Mouse (Mus musculus): ENCODE measurements around the gene Rab11fip5.

Rab11fip5 gene

DNA sequence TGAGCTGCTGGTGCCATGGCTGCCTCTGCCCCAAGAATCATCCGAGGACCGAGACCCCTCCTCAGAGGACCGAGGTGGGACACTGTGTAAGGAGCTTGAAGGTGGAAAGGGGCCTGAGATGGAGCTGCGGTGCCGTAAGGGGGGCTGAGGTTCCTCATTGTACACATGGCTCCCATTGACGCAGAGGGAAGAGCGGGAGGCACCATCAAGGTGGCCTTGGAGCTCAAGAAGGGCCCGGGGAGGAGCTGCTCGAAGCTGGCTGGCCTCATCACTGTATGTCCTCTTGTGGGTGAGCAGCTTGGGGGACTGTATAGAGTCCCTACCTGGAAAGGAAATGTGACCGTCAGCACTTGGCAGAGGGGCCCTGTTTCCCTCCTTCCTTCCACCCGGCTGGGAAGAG is 26.3 kb downstream of the Rab11fip5 start:
- DNase-seq (ENCODE audit: low read depth, low spot score): no peak

DNA sequence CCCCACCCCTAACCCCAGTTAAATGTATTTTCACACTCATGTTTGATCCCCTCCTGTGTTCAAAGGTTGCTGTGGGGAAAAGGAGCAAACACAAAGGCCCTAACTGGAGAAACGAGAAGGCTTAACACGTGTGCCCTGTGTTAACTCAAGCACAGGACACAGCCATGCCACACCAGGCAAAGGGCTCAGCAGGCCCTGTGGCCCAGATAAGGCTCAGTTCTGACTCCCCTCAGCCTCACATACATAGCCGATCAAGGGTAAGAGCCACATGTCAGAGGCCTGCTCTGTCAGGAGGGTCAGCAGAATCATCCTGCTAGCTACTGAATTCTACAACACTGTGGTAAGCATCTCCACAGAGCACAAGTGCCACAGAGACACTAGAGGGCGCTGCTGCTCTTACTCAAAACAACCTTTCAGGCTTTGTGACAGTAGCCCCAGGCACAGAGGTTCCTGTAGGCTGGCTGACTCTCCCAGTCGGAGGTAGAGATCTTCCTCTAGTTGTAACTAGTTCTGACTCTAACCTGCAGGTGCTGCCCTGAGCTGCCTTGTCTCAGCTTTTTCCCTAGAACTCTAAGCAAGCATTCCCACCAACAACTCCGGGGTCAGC is 28.3 kb downstream of the Rab11fip5 start:
- DNase-seq (ENCODE audit: low read depth, low spot score): peak; percentile 82

DNA sequence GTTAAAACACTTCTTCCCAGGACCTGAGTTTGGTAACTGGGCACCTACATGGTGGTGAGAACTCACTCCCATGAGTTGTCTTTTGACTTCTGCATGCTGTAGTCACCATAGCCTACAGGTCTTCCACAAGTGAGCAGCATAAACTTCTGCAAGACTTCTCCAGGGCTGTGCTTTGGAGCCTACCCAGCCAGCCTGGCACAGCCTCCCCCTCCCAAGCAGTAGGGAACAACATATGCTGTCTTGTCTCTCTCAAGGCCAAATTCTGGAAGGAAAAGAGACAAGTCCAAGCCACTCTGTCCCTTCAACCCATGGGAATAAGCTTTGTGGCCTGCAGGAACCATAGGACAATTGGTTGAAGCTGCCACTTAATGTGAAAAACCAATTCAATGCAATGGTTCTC is 29.5 kb downstream of the Rab11fip5 start:
- no peak for DNase-seq (ENCODE audit: low read depth, low spot score)

DNA sequence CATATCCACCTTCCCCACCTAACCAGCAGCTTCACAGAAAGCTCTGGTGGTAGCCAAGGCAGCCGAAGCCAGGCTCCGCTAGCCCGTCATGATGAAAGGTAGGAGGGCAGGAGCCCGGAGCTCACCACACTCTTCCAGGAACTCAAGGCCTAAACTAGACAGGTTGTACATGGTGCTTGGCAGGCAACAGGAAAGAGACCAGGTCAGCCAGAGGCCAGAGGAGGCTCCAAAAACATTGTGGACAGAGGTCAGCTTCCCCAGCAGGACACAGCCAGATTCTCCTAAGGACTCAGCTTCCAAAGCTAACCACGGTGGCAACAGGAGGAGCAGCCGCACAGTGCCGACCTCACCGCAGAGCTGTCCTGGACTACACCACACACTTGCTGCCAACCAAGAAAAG is 31.4 kb downstream of the Rab11fip5 start:
- no peak for DNase-seq (ENCODE audit: low read depth, low spot score)

DNA sequence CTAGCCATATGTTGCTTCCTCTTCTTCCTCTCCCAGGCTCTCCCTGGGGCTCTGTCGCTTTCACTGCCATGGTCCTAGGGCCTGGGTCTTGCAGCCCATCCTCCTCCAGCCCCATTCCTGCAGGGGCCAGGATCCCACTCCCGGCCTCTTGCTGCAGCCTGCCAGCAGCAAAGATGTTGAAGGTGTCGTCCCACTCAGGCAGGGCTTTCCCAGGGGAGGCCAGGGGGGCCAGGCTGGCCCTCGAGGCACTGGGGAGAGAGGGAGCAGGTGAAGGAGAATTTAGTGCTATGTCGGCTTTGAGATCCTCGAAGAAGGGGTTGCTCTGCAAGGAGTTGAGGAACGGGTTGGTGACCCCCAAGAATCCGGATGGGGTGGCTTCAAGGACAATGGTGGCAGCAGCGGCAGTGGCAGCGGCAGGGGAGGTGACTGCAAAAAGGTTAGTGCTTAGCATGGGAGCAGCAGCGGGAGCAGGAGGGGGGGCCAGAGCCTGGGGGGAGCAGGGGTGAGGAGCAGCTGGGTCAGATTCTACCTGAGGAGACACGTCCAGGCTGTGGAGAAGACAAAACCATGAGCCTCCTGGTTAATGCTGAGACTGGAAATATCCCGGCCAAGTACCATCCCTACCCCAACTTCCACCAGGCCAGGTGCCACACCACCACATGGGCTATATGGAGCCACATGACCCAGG is 32.5 kb downstream of the Rab11fip5 start:
- no peak for DNase-seq (ENCODE audit: low read depth, low spot score)

DNA sequence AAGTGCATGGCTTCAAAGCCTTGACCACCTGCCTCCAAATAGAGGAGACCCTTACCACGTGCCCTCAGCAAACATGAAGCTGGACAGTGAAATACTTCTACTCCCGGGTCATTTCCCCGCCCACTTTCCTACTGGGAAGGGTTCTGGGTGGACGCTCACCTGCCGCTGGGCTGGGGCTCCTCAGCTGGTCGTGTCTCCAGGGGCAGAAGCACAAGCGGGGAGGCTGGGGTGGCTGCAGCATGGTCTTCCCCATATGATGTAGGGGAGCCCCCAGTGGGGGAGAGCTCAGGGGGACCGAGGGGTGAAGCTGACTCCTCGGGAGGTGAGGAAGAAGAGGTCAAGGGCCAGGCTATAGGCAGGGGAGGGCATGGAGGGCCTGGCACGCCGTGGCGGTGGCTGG is 34.2 kb downstream of the Rab11fip5 start:
- DNase-seq (ENCODE audit: low read depth, low spot score): no peak

DNA sequence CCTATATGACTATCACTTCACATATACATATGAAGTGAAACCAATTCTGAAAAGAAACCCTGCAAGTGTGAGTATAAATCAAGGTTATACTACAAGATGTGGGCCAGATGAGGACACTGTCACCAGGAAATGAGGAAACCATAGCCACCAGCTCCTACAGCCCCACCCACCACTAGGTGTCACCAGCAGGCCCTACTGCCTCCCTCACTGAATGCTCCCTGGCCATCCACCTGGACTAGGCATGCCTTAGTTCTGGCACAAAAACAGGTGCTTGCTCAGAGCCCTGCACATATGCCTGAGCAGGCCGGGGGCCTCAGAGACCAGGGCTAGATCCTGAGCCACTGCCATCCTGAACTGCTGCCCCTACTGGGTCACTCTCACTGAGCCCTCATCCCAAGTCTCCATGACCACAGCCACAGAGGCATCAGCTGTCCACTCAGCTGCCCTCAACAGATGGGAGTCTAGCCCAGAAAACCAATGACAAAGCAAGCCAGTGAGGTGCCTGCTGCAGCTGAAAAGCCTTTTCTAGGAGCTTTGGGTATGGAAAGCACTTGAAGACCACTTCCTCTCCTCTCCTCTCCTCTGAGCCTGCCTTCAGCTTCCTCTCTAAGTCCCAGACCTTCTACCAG is 35.0 kb downstream of the Rab11fip5 start:
- DNase-seq (ENCODE audit: low read depth, low spot score): no peak

DNA sequence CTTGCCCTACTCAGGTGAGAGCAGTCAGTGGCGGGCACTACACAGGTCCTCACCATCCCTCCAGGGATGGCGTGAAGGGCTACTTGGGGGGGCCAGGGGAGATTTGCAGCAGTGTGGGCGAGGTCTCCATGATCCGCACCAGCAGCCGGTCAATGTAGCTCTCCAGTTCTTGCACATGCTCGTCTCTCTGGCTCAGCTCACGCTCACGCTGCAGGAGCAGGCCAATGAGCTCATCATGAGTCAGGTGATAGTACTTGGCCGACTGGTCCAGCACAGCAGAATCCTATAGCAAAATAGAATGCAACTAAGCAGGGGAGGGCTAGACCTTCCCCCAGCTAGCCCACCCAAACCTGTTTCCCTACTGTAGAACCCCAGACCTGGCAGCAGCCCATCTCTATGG is 37.5 kb downstream of the Rab11fip5 start:
- no peak for DNase-seq (ENCODE audit: low read depth, low spot score)

DNA sequence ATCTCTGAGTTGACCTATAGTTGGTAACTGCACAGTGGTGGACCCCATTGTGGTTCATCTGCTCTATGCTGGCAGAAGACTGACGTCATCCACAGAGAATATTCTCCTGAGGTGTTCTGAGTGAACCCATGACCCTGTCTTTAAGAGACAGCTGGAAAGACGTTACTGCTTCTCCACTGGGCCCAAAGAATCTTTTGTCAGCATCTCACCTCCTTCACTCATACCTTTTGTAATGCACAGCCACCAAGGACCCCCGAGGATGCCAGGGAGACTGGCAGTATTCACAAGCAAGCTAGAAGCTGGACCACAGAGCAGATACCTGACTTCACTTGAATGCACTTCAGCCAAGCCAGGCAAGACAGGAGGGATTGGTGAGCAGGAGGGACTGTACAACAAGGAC is 39.1 kb downstream of the Rab11fip5 start:
- no peak for DNase-seq (ENCODE audit: low read depth, low spot score)

DNA sequence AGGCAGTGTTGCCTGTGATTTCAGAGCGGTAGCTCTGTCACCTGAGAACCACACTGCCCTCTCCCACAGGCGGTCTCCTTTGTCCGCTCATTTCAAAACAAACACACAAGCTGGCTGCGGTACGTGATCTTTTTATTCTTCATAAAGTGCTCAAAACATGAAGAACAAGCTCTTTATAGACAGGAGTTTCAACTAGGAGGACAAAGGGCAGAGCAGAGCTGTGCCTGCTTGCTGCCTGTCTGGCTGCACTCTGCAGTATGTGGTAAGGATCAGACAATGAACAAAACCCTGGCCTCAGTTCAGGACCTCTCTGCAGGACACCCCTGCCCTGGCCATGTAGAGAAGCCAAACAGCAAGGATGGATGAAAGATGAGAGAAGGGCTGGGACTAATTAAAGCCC is 39.6 kb downstream of the Rab11fip5 start:
- no peak for DNase-seq (ENCODE audit: low read depth, low spot score)

DNA sequence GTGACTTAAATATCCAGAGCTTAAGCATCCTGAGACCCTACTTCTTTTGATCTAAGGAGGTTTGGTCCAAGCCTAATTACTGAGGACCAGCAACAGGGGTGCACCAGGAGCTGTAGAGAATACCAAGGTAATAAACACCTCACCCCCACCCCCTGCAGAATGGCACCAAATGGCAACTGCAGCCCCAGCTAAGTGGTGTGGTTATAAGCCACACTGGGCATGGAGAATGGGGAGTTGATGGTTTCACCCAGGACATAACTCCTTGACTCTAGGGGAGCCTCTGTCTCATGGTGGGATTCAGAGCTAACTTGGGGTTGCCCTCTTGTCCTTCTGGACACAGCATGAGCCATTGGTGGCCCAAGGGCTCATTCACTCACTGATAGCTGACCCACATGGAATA is 40.2 kb downstream of the Rab11fip5 start:
- no peak for DNase-seq (ENCODE audit: low read depth, low spot score)

DNA sequence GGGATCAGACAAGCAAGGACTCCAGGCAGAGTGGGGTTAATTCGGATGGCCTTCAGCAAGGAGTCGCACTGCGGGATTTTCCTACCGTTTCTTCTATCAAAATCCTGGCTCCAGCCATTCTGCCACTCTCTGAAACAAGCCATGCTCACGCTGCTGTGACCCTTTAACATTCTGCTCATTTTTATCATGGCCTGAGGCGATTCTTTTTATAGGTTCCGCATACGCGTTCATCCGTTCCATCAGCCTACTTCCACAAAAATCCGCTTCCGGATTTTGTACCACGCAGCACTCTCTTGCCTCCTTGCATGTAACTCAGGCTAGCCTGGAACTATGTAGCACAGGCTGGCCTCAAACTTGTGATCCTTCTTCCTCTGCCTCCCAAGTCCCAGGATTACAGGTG is 40.7 kb downstream of the Rab11fip5 start:
- DNase-seq (ENCODE audit: low read depth, low spot score): no peak

DNA sequence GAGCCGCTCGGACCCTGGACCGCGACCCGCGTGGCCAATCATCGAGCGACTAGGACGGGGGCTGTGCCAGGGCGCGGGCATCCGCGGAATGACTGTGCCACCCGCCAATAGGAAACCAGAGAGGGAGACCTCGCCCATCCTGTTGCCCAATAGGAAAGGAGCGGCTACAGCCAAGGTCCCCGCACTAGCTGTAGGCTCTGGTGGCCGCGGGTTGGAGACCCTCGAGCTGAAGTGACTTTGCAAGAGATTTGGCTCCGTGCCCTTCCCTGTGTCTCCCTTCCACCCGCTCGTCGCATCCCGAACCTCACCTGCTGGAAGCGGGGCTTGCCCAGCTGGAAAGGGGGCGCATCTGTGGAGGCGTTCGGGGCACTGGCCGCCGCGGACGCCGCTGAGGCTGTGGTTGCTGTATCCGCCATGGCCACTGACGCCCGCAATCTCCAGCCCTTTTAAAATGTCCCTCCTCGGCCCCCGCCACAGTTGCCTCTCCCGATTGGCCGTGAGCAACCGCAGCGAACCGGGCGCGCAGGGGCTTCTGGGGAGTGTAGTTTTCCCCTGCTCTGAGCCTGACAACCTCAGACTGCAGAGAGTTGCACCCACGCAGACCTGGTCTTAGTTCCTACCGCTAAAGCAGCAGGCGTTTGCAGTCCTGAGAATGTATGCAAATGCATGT is 41.3 kb downstream of the Rab11fip5 start, which contains the start of gene Sfxn5:
Gene Sfxn5, minus strand, starts transcription at position 423 of the 670 bp plus-strand sequence.
- DNase-seq (ENCODE audit: low read depth, low spot score): peak; percentile 87

DNA sequence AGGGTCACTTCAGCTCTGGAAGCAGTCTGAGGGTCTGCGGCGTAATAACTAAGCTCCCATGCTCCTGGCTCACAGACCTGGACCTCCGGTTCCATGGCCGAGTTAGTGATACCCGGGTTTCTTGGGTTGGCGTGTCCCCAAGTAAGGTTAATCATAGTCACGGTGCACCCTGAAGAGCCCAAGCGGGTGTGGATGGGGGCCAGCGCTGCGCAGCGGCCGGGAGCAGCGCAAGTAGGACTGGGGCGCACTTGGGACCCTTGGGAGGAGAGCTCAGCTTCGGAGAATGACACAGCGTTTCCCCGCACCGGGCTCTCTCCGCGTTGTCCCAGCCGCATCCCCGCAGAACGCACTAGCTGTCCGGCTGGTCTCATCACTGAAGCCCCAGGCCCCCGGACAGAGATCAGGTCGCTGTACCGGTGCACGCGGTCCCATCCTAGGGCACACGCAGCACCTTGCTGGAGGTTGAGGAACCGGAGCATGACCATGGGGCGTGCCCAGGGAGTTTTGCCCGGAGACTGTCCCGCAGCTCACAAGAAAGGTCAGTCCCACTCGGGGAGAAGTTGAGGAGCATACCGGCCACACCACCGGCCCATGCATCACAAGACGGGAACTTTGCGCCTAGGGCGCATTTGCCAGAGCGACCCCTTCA is 42.0 kb downstream of the Rab11fip5 start:
- DNase-seq (ENCODE audit: low read depth, low spot score): no peak

DNA sequence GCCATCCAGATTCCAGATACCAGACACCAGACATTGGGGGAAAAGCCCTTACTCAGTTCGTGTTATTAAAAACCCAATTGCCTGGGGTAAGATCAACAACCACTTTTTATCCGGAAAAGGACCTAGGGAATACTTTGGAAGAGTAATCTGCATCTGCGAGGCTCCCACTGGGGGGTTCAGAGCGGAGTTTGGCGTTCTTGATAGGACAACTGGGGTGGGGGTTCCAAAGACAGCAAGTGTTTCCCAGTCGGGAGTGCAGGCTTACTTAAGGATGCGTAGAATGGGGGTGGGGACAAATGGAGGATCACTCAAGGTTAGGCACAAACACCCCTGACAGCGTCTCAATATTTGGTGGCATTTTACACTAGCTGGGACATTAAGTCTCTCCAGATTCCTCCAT is 42.7 kb downstream of the Rab11fip5 start:
- no peak for DNase-seq (ENCODE audit: low read depth, low spot score)

DNA sequence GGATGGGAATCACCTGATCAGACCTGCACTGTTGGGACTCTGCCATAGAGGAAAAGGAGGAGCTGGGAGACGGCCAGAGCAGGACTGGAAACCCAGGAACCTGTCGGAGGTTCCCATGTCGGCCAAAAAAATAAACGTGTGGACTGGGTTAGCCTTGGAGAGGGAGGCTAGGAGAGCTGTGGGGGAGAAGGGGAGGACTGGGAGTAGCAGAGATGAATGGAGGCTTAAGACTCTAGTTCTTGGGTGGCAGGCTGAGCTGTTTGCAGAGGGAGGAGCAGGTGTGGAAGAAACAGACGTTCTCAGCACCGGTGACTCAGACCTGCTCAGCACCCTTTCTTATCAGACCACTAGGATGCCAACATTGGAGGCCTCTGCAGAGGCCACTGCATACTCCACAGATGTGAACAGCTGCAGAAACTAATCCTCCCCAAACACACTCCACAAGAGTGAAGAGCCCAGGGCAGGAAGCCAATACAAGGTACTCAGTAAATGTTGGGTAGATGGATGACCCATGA is 43.2 kb downstream of the Rab11fip5 start:
- no peak for DNase-seq (ENCODE audit: low read depth, low spot score)

DNA sequence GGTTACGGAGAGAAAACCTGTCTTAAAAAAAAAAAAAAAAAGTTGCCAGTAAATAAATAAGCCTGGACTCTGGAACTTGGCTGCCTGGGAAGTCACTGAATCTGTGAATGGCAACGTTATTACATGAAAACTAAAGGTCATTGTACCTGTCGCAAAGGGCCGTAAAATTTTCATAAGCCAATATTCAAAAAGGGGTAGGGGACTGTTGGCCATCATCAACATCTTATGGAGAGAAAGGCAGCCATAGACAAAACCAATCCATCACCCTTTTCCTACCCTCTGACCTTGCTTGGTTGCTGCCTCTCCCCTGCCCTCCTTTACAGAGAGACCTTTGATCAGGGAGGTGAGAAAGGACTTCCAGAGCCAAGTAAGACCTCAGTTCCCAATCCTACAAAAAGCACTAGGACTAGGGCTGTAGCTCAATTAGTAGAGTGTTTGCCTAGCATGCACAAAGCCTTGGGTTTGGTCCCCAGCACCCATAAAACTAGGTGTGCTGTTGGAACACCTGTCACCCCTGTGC is 44.7 kb downstream of the Rab11fip5 start:
- no peak for DNase-seq (ENCODE audit: low read depth, low spot score)

DNA sequence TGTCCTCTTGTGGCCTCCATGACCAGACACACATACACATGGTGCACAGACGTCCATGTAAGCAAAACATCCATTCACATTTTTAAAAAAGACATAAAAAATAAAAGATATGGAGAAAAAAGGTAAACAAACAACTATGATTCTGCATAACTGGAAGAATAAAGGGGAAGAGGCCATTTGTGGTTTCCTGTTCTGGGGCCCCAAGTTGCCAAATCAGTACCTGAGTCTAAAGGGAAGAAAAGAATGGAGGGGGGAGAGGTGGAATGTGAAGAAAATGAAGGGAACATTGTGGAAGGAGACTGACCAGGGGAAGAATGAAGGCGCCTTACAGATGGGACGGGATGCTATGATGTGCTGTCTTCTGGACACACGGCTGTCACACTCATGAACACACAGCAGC is 47.9 kb downstream of the Rab11fip5 start:
- DNase-seq (ENCODE audit: low read depth, low spot score): no peak

DNA sequence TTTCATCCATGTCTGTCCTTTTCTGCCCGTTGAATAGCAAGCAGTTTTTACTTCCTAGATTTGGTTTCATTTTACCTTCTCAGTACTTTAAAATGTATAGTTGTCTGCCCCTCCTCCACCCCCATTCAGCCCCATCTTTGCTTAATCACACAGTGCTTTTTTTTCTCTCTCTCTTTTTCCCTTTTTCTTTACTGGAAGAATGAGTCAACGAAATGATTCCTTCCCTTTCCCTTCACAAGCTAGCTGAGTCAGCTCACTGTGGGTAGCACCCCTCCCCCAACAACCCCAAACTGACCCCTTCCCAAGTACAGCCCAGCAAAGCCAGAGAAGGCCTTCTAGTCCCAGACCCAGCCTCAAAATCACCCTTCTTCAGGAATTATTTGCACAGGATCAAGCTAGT is 49.3 kb downstream of the Rab11fip5 start:
- no peak for DNase-seq (ENCODE audit: low read depth, low spot score)

DNA sequence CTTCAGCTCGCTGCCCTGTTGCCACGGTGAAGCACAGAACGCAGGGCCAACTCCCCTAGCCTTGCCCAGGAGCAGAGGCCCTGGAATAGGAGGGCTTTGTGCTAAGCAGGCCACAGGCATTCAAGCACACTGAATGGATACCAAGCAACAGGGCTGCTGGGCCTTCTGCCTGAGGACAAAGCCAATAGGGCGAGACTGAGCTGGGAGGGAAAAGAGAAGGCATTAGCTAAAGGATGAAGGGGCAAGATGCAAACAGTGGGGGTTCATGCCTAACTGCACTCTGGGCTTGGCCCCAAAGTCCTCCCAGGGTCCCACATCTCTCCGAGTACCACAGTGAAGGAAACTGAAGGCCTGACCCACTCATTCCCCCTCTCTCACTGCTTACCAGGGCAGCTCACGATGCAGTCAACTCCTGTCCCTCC is 54.0 kb downstream of the Rab11fip5 start:
- no peak for DNase-seq (ENCODE audit: low read depth, low spot score)

DNA sequence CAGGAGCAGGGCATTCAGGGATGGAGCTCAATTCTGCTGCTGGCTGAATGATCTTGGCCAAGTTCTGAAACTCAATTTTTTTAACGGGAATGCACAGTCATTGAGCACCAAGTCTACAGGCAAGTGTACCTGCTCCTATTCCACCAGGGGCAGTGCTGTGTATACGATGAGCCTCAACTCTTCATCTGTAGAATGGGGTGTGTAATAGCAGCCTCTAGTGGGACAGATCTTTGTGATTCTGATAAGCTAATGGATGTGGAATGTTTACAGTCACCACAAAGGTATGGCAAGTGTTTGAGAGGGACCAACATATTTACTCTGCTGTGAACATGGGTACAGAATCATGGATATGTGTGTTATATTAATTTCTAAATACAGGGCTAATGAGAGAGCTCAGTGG is 58.2 kb downstream of the Rab11fip5 start:
- DNase-seq (ENCODE audit: low read depth, low spot score): no peak

Data from embryo, embryonic 11.5 days (tissue).